Mouse (Mus musculus): Measurements from ENCODE around the gene Sesn1.

GRCm38 (mm10) chr10:41866838-41867154, 57.1 kb downstream of the Sesn1 start:
- TF ChIP-seq CTCF (IDR thresholded peaks at IDR 0.05; ENCODE audit: low read depth, low read length) (no peak), POLR2A (IDR thresholded peaks at IDR 0.05; ENCODE audit: extremely low read depth, insufficient read depth, low read length) (no peak)

Measured in liver, adult 2 months (tissue).